Mouse (Mus musculus) G1E (cell line): ENCODE measurements around the gene Dnase1l2.

Experiments used
- CTCF ChIP-seq: IDR thresholded peaks from 2 replicates; pipeline ENCODE4 v1.5.1; 2012; ENCODE audit warnings: low read depth, low read length, inconsistent platforms, mixed read lengths
- GATA1 ChIP-seq: IDR thresholded peaks from 2 replicates; pipeline ENCODE4 v1.6.1; 2012; ENCODE audit warnings: borderline replicate concordance, low read length, inconsistent platforms, mixed read lengths
- TAL1 ChIP-seq: conservative IDR thresholded peaks from 2 replicates; pipeline ENCODE4 v1.6.1; 2012; ENCODE audit warnings: low read depth, low read length, inconsistent platforms, mixed read lengths

DNA sequence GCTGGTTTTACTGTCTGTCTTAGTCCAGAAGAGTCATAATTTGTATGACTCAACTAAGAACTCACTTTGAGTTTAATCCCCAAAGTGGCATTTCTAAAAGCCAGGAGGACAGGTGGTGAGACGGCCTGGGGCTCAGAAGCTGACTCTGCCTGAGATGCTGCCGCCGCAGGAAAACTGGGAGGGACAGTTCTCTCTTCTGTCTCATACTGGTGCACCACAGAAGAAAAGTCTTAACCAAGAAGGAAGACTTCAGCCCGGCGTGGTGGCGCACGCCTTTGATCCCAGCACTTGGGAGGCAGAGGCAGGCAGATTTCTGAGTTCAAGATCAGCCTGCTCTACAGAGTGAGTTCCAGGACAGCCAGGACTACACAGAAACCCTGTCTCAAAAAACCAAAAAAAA is 17.0 kb downstream of the Dnase1l2 start:
- TF ChIP-seq CTCF = no peak
- TF ChIP-seq GATA1 = no peak
- TF ChIP-seq TAL1 = no peak
